In genomic region chr9:107703337-107704122, GRCm38 (mm10) we compare ENCODE assay signal across 8 mouse cellular contexts. TPM values are rescaled to one million over a fixed set of nuclear protein-coding genes. Genes with fewer than 3 reads are reported as not detected.
DNase-seq lines count a peak whose midpoint lies in the region; ATAC-seq and TF ChIP-seq lines count a peak whose summit lies in the region.

No protein-coding gene starts in this region.

- no peak for DNase-seq in kidney, postnatal 14 days
- DNase-seq in embryonic facial prominence, embryonic 10.5 days (ENCODE audit: low spot score) = no peak
- peak; percentile 58 to 61 for DNase-seq in heart, postnatal 14 days
- DNase-seq in lung, postnatal 10 days = peak; percentile 64
- no peak for DNase-seq in thymus, postnatal 36 days
- no peak for DNase-seq in thymus, adult 2 months
- no peak for DNase-seq in thymus, postnatal 14 days

- H3K9ac ChIP-seq in kidney, embryonic 15.5 days = no peak overlapping the region; the same call in 1 of the 2 replicates

- H3K4me2 ChIP-seq in kidney, embryonic 15.5 days = no peak overlapping the region

- 43% methylated on average over 14 of the region's 14 CpGs for WGBS in kidney, embryonic 15.5 days
- WGBS in embryonic facial prominence, embryonic 10.5 days = 66% methylated on average over 14 of the region's 14 CpGs
- WGBS in thymus, adult 2 months = 83% methylated on average over 14 of the region's 14 CpGs

- no peaks in the 10 kb centered on the region for H3K27me3 ChIP-seq in kidney, embryonic 15.5 days
- H3K27me3 ChIP-seq in embryonic facial prominence, embryonic 10.5 days (replicated peaks; ENCODE audit: low read depth, poor library complexity, severe bottlenecking) = peaks cover 29% of the 10 kb centered on the region; the same call in 1 of the 2 replicates
- H3K27me3 ChIP-seq in thymus, adult 2 months (ENCODE audit: control insufficient read depth, insufficient read depth, low read length) = peaks cover 9% of the 10 kb centered on the region

- TF ChIP-seq CTCF in thymus, adult 2 months (IDR thresholded peaks at IDR 0.05; ENCODE audit: borderline replicate concordance, control insufficient read depth, extremely low read depth, insufficient read depth, low read length, poor library complexity) = no peak

- intact Hi-C loops in heart, postnatal 14 days (cut with DNase I) = no loop called here

- H3K9me3 ChIP-seq in kidney, embryonic 15.5 days (replicated peaks) = no peaks in the 10 kb centered on the region
- no peaks in the 10 kb centered on the region for H3K9me3 ChIP-seq in embryonic facial prominence, embryonic 10.5 days

- peaks cover 44% of the 10 kb centered on the region for H3K36me3 ChIP-seq in kidney, embryonic 15.5 days
- peaks cover 65% of the 10 kb centered on the region for H3K36me3 ChIP-seq in embryonic facial prominence, embryonic 10.5 days (replicated peaks)
- H3K36me3 ChIP-seq in thymus, adult 2 months (ENCODE audit: control insufficient read depth, insufficient read depth, low read length) = no peaks in the 10 kb centered on the region

- no peak for ATAC-seq in kidney, embryonic 15.5 days (replicated peaks; ENCODE audit: low FRiP score)

- no peak overlapping the region for H3K4me3 ChIP-seq in kidney, embryonic 15.5 days (replicated peaks)
- H3K4me3 ChIP-seq in embryonic facial prominence, embryonic 10.5 days = no peak overlapping the region
- H3K4me3 ChIP-seq in thymus, adult 2 months (ENCODE audit: control insufficient read depth, insufficient read depth, low read length) = no peak overlapping the region

- TF ChIP-seq POLR2A in thymus, adult 2 months (IDR thresholded peaks at IDR 0.05; ENCODE audit: control insufficient read depth, extremely low read depth, insufficient read depth, low read length, poor library complexity) = no peak

- H3K4me1 ChIP-seq in kidney, embryonic 15.5 days = peaks cover 100% of the 10 kb centered on the region
- H3K4me1 ChIP-seq in embryonic facial prominence, embryonic 10.5 days = peaks cover 100% of the 10 kb centered on the region
- peaks cover 17% of the 10 kb centered on the region for H3K4me1 ChIP-seq in thymus, adult 2 months (replicated peaks; ENCODE audit: control insufficient read depth, insufficient read depth, low read length)

- peak overlapping the region; percentile 68 for H3K27ac ChIP-seq in kidney, embryonic 15.5 days
- H3K27ac ChIP-seq in embryonic facial prominence, embryonic 10.5 days (replicated peaks) = peak overlapping the region; percentile 31; the same call in 1 of the 2 replicates
- no peak overlapping the region for H3K27ac ChIP-seq in thymus, adult 2 months (ENCODE audit: control insufficient read depth, insufficient read depth, low read length)

RNA-seq across cellular contexts. Expression of gene Sema3f, which starts 6.7 kb away (rescaled TPM):
- 21.3 and 23.9 TPM in 2 replicates for polyA plus RNA-seq in kidney, embryonic 15.5 days (2015; fragmentation: Nextera tagmentation; extraction: Ambion mirVana)
- polyA plus RNA-seq in embryonic facial prominence, embryonic 10.5 days (2016; fragmentation: Nextera tagmentation; extraction: Ambion mirVana) = 13.2 and 21.4 TPM in 2 replicates
- total RNA-seq in heart, postnatal 14 days (2021) = 10 to 100 TPM; 17.7 to 18.0 TPM
- 35.5 and 41.3 TPM in 2 replicates for polyA plus RNA-seq in thymus, adult 2 months (2012; rRNA removed)

RNA-seq across cellular contexts. Expression of gene Gnat1, which starts 24.0 kb away (rescaled TPM):
- polyA plus RNA-seq in kidney, embryonic 15.5 days (2015; fragmentation: Nextera tagmentation; extraction: Ambion mirVana) = 3.9 and 4.6 TPM in 2 replicates
- polyA plus RNA-seq in embryonic facial prominence, embryonic 10.5 days (2016; fragmentation: Nextera tagmentation; extraction: Ambion mirVana) = 3.4 and 4.3 TPM in 2 replicates
- total RNA-seq in heart, postnatal 14 days (2021) = not detected
- polyA plus RNA-seq in thymus, adult 2 months (2012; rRNA removed) = 0.13 and 0.34 TPM in 2 replicates

RNA-seq across cellular contexts. Expression of gene Slc38a3, which starts 34.2 kb away (rescaled TPM):
- 7.1 and 8.1 TPM in 2 replicates for polyA plus RNA-seq in kidney, embryonic 15.5 days (2015; fragmentation: Nextera tagmentation; extraction: Ambion mirVana)
- polyA plus RNA-seq in embryonic facial prominence, embryonic 10.5 days (2016; fragmentation: Nextera tagmentation; extraction: Ambion mirVana) = 5.6 and 6.6 TPM in 2 replicates
- 10 to 100 TPM; 48.6 to 53.3 TPM for total RNA-seq in heart, postnatal 14 days (2021)
- polyA plus RNA-seq in thymus, adult 2 months (2012; rRNA removed) = 9.1 and 11.2 TPM in 2 replicates

Comparison
In these comparisons a context has a peak if more than half of its experiments do, and no peak if none do; other contexts are left out.
1. DNase-seq: peak in heart, postnatal 14 days (2 of 2) and lung, postnatal 10 days (single experiment); none in kidney, postnatal 14 days (single experiment), embryonic facial prominence, embryonic 10.5 days (single experiment), thymus, postnatal 36 days (0 of 2), thymus, adult 2 months (single experiment) and thymus, postnatal 14 days (single experiment).